Mouse (Mus musculus) heart, embryonic 10.5 days (tissue): ENCODE data around the gene Lrp11. TPM values are rescaled to one million over a fixed set of nuclear protein-coding genes. Genes with fewer than 3 reads are reported as not detected.
"Not testable (repeated sequence)": the region's sequence is repeated elsewhere in the genome, so short reads cannot be mapped to it uniquely, and the experiment has no call there.

Source experiments
- DNase-seq: peaks from one replicate; pipeline ENCODE4 v3.0.0-alpha.2; 2017; ENCODE audit warnings: low spot score
- H3K27ac ChIP-seq: fragments of 300-500 bp; sonication (generic); 2 replicates; pipeline ENCODE4 v1.5.1; 2016; ENCODE audit warnings: mild to moderate bottlenecking
- H3K27me3 ChIP-seq: fragments of 300-500 bp; sonication (generic); 2 replicates; pipeline ENCODE4 v1.6.1; 2016; ENCODE audit warnings: mild to moderate bottlenecking; ENCODE audit not compliant: poor library complexity, insufficient read depth, severe bottlenecking
- H3K36me3 ChIP-seq: fragments of 300-500 bp; sonication (generic); 2 replicates; pipeline ENCODE4 v1.6.1; 2016; ENCODE audit warnings: mild to moderate bottlenecking, moderate library complexity
- H3K4me1 ChIP-seq: fragments of 300-500 bp; sonication (generic); 2 replicates; pipeline ENCODE4 v1.6.1; 2016; ENCODE audit warnings: mild to moderate bottlenecking
- H3K4me3 ChIP-seq: fragments of 300-500 bp; sonication (generic); 2 replicates; pipeline ENCODE4 v1.5.1; 2016; ENCODE audit warnings: mild to moderate bottlenecking, moderate library complexity
- H3K9me3 ChIP-seq: fragments of 300-500 bp; sonication (generic); 2 replicates; pipeline ENCODE4 v1.6.1; 2016; ENCODE audit warnings: mild to moderate bottlenecking, moderate library complexity
- WGBS: fragments of 180-500 bp; shearing (Covaris S2); methylation state at CpG from one replicate; pipeline ENCODE4 v1.1.7; 2016; 5-methylcytosine and 5-hydroxymethylcytosine counted together
- polyA plus RNA-seq: library from polyadenylated mRNA; unstranded; fragments of >200 nt; fragmentation: Nextera tagmentation; extraction: Ambion mirVana; gene quantifications from 2 replicates; pipeline ENCODE4 v1.2.1, GENCODE M21; 2016

Lrp11 gene
- polyA plus RNA-seq, 1 experiment from 2014 or later, result 3.7 TPM

DNA sequence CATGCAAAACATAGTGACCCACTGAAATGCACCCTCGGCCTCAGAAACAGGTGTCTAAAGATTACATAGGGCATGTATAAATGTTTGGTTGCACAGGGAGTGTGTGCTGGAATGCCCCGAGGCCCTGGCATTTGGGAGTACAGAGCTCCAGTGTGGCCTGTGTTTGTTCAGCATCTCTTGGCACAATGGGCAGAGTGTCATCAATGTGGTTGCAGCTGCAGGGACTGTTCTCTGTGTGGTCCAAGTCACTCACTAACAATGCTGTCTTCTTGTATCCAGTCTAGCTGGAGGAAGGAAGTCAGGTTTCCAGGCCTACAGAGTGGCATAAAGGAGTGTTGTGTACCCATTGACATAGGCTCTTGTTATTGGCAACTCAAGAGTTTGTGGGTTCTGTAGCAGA is 15.6 kb downstream of the Lrp11 start:
- H3K9me3 ChIP-seq, result no peaks in the 10 kb centered on the region
- 75% methylated on average over 2 of the region's 2 CpGs for WGBS
- no peak for DNase-seq
- no peaks in the 10 kb centered on the region for H3K36me3 ChIP-seq
- no peaks in the 10 kb centered on the region for H3K4me1 ChIP-seq
- no peaks in the 10 kb centered on the region for H3K27me3 ChIP-seq
- no peak overlapping the region for H3K27ac ChIP-seq
- H3K4me3 ChIP-seq, result no peak overlapping the region

DNA sequence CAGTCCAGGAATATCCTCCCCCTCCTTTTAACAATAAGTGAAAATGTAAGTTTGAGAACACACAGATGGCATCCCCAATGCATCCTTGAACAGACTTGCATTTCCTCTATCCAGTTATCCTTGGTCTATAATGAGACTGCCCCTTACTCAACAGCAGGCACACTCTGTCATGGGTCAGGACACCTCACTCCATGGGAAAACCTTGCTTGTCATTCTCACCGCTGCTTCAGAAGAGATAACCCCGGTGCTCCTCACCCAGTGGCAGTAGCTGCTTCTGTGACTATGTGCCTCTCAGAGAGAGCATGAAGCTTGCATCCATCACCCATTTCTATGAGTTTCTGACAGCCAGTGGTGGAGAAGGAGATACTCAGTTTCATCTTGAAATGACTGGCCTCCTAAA is 16.8 kb downstream of the Lrp11 start:
- H3K4me1 ChIP-seq, result no peaks in the 10 kb centered on the region
- no peaks in the 10 kb centered on the region for H3K27me3 ChIP-seq
- no peak overlapping the region for H3K27ac ChIP-seq
- no peaks in the 10 kb centered on the region for H3K36me3 ChIP-seq
- peak; percentile 69 for DNase-seq
- no peak overlapping the region for H3K4me3 ChIP-seq
- H3K9me3 ChIP-seq, result no peaks in the 10 kb centered on the region
- WGBS, result 52% methylated on average over 2 of the region's 2 CpGs

DNA sequence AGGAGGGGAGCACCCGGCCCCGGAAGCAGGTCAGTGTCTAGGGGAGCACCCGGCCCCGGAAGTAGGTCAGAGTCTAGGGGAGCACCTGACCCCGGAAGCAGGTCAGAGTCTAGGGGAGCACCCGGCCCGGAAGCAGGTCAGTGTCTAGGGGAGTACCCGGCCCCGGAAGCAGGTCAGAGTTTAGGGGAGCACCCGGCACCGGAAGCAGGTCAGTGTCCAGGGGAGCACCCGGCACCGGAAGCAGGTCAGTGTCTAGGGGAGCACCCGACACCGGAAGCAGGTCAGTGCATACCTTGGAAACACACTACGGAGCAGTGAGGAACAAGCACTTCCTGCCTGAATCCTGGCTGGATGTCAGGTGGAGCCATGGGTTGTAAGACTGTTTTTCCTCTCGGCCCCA is 19.0 kb downstream of the Lrp11 start:
- no peaks in the 10 kb centered on the region for H3K27me3 ChIP-seq
- 90% methylated on average over 17 of the region's 17 CpGs for WGBS
- no peaks in the 10 kb centered on the region for H3K9me3 ChIP-seq
- DNase-seq, result peak; percentile 4
- H3K36me3 ChIP-seq, result no peaks in the 10 kb centered on the region
- no peaks in the 10 kb centered on the region for H3K4me1 ChIP-seq
- no peak overlapping the region for H3K4me3 ChIP-seq
- H3K27ac ChIP-seq, result no peak overlapping the region

DNA sequence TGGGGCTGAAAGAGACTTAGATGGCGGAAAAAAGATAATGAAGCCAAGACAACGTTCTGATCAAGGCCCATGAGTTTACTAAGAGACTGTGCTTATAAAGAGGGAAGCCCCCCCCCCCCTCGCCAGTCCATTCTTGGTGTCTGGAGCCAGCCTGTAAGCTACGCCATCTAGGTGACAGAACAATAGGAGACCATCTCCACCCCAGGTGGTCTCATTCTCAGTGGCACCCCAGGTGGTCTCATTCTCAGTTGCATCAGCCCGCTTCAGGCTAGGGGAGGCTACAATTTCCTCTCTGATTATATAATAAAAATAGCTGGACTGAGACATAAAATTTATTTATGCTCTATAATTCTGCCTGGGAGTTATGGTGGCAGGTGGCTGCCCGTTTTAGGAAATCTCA is 22.0 kb downstream of the Lrp11 start:
- no peak overlapping the region for H3K4me3 ChIP-seq
- H3K4me1 ChIP-seq, result no peaks in the 10 kb centered on the region
- H3K27ac ChIP-seq, result no peak overlapping the region
- no peaks in the 10 kb centered on the region for H3K27me3 ChIP-seq
- 75% methylated on average over 6 of the region's 6 CpGs for WGBS
- DNase-seq, result no peak
- H3K36me3 ChIP-seq, result peaks cover 3% of the 10 kb centered on the region
- H3K9me3 ChIP-seq, result peaks cover 5% of the 10 kb centered on the region

DNA sequence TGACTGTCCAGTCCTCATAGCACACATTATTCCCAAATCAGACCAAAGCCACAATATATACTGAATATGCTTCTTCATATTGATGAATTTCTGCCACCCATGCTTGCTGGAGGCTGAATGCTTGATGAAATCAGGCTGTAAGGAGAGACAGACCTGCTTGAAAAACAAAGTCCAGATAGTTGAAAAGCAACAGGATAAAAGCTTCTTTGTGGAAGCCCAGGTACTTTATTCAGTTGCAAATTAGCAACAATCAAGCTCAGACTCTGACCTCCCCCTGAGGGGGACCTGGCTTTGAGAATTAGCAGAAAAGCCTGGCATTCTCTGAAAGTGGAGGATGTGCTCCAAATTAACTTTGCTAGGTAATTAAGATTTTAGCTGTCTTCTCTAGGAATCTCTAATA is 22.6 kb downstream of the Lrp11 start:
- not testable (repeated sequence) for H3K27ac ChIP-seq, DNase-seq, H3K9me3 ChIP-seq, H3K4me3 ChIP-seq, H3K4me1 ChIP-seq, H3K36me3 ChIP-seq, H3K27me3 ChIP-seq

DNA sequence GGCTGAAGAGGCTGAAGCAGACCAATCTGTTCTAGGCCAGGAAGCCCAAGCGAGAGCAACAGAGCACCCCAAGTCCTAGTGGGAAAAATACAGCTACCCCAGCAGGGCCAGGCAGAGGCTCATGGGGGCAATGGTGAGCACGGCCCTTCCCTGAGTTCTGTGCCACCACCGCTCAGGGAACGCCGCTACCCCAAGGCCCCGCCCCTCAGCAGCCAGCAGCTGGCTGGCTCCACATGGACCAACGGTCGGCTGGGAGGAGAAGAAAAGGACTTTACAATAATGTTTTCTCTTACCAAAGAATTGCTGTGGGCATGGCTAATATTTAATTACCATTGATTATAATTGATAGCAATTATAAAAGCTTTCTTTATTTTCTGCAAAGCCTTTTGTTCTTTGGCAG is 25.2 kb downstream of the Lrp11 start:
- H3K4me3 ChIP-seq, result no peak overlapping the region
- WGBS, result 77% methylated on average over 8 of the region's 8 CpGs
- no peak overlapping the region for H3K27ac ChIP-seq
- H3K9me3 ChIP-seq, result peaks cover 5% of the 10 kb centered on the region
- no peaks in the 10 kb centered on the region for H3K27me3 ChIP-seq
- H3K4me1 ChIP-seq, result no peaks in the 10 kb centered on the region
- H3K36me3 ChIP-seq, result peaks cover 3% of the 10 kb centered on the region
- DNase-seq, result peak; percentile 46

DNA sequence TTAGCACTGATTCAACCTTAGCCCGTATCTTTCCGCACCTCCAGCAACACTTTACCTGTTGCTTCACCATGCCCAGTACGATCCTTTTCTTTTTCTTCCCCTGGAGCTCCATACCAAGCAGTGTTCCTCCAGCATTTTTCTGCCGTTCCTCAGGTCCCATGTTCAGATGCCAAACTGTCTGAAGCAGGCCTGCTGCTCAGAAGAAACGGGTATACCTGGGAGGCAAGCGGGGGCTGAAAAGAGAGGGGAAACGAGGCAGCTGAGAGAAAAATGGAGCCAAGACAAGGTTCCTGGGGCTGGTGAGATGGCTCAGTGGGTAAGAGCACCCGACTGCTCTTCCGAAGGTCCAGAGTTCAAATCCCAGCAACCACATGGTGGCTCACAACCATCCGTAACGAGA is 27.5 kb downstream of the Lrp11 start:
- not testable (repeated sequence) for H3K36me3 ChIP-seq
- 90% methylated on average over 10 of the region's 11 CpGs for WGBS

DNA sequence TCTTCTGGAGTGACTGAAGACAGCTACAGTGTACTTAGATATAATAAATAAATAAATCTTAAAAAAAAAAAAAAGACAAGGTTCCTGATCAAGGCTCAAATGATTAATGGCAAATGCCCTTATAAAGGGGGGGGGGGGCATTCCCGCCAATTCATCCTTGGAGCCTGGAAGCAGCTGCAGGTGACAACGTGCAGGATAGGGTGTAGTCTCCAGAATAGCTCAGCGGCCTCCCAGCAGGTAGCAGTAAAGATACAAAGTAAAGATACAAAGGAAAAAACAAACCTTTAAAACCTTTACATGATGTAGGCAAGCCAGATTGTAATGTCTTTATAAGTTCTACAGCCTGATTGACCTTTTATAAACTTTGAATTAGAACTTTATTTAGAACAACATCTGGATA is 28.0 kb downstream of the Lrp11 start:
- not testable (repeated sequence) for H3K27me3 ChIP-seq, H3K9me3 ChIP-seq, H3K36me3 ChIP-seq, H3K27ac ChIP-seq, H3K4me3 ChIP-seq
- peak; percentile 42 for DNase-seq
- WGBS, result 65% methylated on average over 3 of the region's 3 CpGs
- H3K4me1 ChIP-seq, result peaks cover 22% of the 10 kb centered on the region

More for the DNA sequence above, 27.5 kb downstream of the Lrp11 start:
- peak; percentile 67 for DNase-seq
- H3K27ac ChIP-seq, H3K27me3 ChIP-seq, H3K9me3 ChIP-seq, H3K4me3 ChIP-seq: not testable (repeated sequence)
- H3K4me1 ChIP-seq, result peaks cover 21% of the 10 kb centered on the region

DNA sequence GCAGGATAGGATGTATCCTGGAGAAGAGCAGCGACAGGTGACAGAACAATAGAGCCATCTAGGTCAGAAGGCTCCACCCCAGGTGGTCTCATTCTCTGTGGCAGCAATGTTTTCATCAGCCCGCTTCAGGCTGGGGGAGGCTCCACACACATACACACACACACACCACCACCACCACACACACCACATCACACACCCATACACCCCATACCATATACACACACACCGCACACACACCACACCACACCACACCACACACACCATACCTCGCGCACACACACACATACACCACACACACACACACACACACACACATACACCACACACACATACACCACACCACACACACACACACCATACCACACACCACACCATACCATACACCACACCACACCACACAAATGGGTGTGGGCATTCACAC is 30.2 kb downstream of the Lrp11 start:
- Histone ChIP-seq H3K4me1 (peaks cover 32% of the 10 kb centered on the region), H3K27ac (no peak overlapping the region), H3K27me3 (no peaks in the 10 kb centered on the region), H3K4me3 (no peak overlapping the region), H3K36me3 (peaks cover under 1% of the 10 kb centered on the region), H3K9me3 (peaks cover 1% of the 10 kb centered on the region)
- DNase-seq, result no peak
- 92% methylated on average over 5 of the region's 5 CpGs for WGBS

DNA sequence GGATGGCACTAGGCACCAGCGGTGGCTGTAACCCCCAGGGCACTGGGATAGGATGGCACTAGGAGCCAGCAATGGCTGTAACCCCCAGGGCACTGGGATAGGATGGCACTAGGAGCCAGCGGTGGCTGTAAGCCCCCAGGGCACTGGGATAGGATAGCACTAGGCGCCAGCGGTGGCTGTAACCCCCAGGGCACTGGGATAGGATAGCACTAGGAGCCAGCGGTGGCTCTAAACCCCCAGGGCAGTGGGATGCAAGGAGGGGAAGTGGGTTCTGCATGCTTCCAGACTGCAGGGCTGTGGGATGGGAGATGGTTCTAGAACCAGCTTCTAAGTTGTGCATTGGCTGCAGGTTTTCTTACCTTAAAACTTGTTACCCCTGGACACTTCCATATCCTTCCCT is 31.1 kb downstream of the Lrp11 start:
- no peaks in the 10 kb centered on the region for H3K9me3 ChIP-seq
- WGBS, result 73% methylated on average over 5 of the region's 5 CpGs

DNA sequence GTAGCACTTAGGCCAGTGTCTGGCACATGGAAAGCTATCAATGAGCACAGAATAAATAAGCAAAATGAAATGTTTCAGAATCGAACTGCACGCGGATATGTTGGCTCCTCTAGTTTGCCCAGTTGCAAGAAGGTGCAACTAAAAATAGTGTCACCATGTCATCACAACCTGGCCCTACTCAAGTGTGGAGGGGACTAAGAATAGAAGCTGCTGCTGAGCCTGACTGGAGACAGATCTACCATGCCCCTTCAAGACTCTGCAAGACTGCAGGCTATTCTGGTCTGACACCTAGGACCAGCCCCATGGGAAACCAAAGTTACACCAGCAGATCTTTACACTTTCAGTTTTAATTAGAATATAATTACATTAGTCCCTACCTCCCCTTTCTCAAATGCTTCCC is 32.8 kb downstream of the Lrp11 start:
- Histone ChIP-seq H3K4me3 (no peak overlapping the region), H3K27ac (peak overlapping the region; percentile 72; the same call in 1 of the 2 replicates), H3K36me3 (no peaks in the 10 kb centered on the region), H3K27me3 (no peaks in the 10 kb centered on the region), H3K4me1 (peaks cover 37% of the 10 kb centered on the region), H3K9me3 (no peaks in the 10 kb centered on the region)
- DNase-seq, result peak; percentile 76
- WGBS, result 54% methylated on average over 3 of the region's 3 CpGs

More for the DNA sequence above, 31.1 kb downstream of the Lrp11 start:
- Histone ChIP-seq H3K27ac (peak overlapping the region; percentile 72; the same call in 1 of the 2 replicates), H3K27me3 (no peaks in the 10 kb centered on the region), H3K36me3 (no peaks in the 10 kb centered on the region), H3K4me3 (no peak overlapping the region), H3K4me1 (peaks cover 32% of the 10 kb centered on the region)
- DNase-seq, result peak; percentile 69

DNA sequence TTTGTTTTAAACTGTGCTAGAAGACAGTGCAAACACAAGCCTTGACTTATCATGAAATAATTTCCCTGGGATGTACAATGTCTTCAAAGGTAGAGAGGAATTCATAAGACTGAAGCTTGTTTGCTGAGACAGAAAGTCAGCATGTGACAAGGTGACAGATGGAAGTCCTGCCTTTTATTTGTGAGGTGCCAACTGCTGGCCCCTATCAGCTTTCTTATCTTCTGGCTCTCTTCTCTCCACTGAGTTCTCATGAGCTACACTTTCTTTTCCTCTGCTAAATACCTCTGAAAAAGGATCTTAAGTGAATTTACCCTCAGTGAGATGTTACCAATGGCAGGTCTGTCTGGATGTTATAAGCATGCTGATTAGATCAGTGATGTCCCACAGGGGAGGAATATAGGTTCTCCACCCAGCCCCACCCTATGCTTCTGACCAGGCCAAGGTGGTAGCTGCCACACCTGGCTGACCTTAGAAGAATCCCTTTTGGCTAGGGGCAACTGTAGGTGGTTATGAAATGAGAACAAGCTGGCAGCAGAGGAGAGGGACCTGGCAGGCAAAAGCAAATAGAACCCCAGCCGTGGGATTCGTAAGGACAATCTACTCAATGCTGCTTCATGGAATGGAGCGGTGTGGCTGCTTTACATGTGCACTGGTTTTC is 34.4 kb downstream of the Lrp11 start:
- H3K9me3 ChIP-seq, result no peaks in the 10 kb centered on the region
- H3K4me1 ChIP-seq, result peaks cover 48% of the 10 kb centered on the region
- DNase-seq, result peak; percentile 61
- H3K4me3 ChIP-seq, result no peak overlapping the region
- WGBS, result 90% methylated on average over 3 of the region's 3 CpGs
- 0 out of 2 replicates have a peak overlapping the region, but pooled peaks have one; percentile 1 for H3K27ac ChIP-seq
- no peaks in the 10 kb centered on the region for H3K27me3 ChIP-seq
- H3K36me3 ChIP-seq, result no peaks in the 10 kb centered on the region

DNA sequence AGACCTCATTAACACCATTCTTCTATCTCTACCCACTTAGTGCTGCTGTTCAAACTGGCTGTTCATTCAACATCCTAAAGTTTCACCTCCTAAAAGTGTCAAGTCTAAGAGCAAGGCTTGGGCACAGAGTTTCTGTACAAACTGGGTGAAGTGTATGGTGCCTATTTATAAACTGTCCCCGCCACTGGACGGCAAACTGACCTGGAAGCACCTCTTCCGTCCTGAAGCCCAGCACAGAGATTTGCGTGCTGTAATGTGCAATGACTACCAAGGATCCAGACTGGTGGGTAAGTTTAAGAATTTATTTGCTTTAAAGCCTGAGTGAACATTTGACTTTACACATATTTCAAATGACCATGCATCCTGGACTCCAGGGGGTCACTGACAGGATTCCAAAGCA is 39.5 kb downstream of the Lrp11 start:
- WGBS, result 44% methylated on average over 4 of the region's 4 CpGs
- no peak for DNase-seq
- H3K27me3 ChIP-seq, result no peaks in the 10 kb centered on the region
- H3K4me3 ChIP-seq, result no peak overlapping the region
- H3K9me3 ChIP-seq, result no peaks in the 10 kb centered on the region
- H3K27ac ChIP-seq, result no peak overlapping the region
- H3K36me3 ChIP-seq, result peaks cover 5% of the 10 kb centered on the region; the same call in 1 of the 2 replicates
- H3K4me1 ChIP-seq, result peaks cover 28% of the 10 kb centered on the region

DNA sequence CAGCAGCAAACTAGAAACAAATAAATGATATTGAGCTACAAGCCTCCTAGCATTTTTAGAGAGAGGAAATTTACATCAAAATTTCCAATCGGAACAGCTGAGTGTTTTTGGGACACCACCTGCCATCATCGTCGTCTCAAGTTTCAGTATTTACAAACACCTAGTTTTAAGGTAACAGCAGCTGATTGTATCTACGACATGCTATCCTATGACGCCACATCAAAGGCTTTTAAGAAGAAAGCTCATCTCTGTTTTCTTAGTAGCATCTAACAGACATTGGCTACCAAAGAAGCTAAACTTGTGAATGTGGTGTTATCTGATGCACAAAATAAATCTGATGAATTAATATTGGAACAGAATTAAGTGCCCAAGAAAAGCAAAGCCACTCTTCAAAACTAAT is 40.7 kb downstream of the Lrp11 start:
- no peak overlapping the region for H3K4me3 ChIP-seq
- H3K27ac ChIP-seq, result no peak overlapping the region
- no peaks in the 10 kb centered on the region for H3K27me3 ChIP-seq
- H3K4me1 ChIP-seq, result peaks cover 25% of the 10 kb centered on the region
- peaks cover 5% of the 10 kb centered on the region; the same call in 1 of the 2 replicates for H3K36me3 ChIP-seq
- DNase-seq, result no peak
- 92% methylated on average over 5 of the region's 5 CpGs for WGBS
- no peaks in the 10 kb centered on the region for H3K9me3 ChIP-seq
